Comparison of ENCODE assay signal across 14 mouse cellular contexts in the genomic region with DNA sequence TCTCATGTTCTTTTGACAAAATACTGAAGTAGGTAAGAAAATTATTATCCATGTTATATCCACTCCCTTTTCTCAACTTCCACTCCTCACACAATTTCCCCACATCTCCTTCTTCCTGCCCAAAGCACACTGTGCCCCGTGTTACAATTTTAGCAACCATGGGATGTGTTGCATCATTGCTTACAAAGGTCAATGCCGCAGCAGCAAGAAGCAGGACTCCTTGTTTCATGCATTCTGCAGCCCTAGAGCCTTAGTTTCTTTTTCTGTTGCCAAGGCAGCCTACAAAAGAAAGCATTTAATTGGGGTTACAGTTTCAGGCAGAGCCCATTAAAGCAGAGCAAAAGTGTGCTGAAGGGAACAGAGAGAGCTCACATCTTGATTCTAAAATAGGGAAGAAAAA. TPM values are rescaled to one million over a fixed set of nuclear protein-coding genes. Genes with fewer than 3 reads are reported as not detected.
DNase-seq lines count a peak whose midpoint lies in the region; ATAC-seq and TF ChIP-seq lines count a peak whose summit lies in the region.
"Had no signal": no experiment of that assay in that cellular context is flagged by ENCODE, and none has a peak within 500 bp of the region (broad histone marks: within the 10 kb centered on the region; RNA-seq: fewer than 3 reads in every experiment).

No protein-coding gene starts in this region.

- ATAC-seq in activated CD4-positive, CD25-positive, alpha-beta regulatory T cell, adult 4 months = no peak

- H3K4me3 ChIP-seq in left cerebral cortex, adult 2 months = no peak overlapping the region
- no peak overlapping the region for H3K4me3 ChIP-seq in brown adipose tissue, adult 24 weeks (ENCODE audit: insufficient read depth, low read depth, low read length)
- H3K4me3 ChIP-seq: embryonic facial prominence, embryonic 12.5 days; hindbrain, embryonic 10.5 days had no signal

- H3K4me1 ChIP-seq in brown adipose tissue, adult 24 weeks (ENCODE audit: control insufficient read depth, insufficient read depth, insufficient read length, low read length) = no peaks in the 10 kb centered on the region
- H3K4me1 ChIP-seq: embryonic facial prominence, embryonic 12.5 days; hindbrain, embryonic 10.5 days had no signal

- no peak for DNase-seq in left cerebral cortex, adult 2 months (ENCODE audit: extremely low spot score in 1 of 2, low spot score in 2 of 2)
- no peak for DNase-seq in left cerebral cortex, adult 11 months (ENCODE audit: low spot score)
- peak; percentile 30 for DNase-seq in NIH3T3 (ENCODE audit: low read depth)
- DNase-seq in adrenal gland, adult 2 months = peak; percentile 72
- no peak for DNase-seq in spleen, postnatal 4 days (ENCODE audit: low spot score in 2 of 2)
- DNase-seq: kidney, postnatal 10 days; layer of hippocampus, postnatal 36 days; retina, postnatal 1 day; thymus, postnatal 25 days had no signal

- no peak for TF ChIP-seq CTCF in left cerebral cortex, adult 2 months (IDR thresholded peaks at IDR 0.05)

- H3K27ac ChIP-seq in left cerebral cortex, adult 2 months = peak overlapping the region; percentile 19; the same call in 1 of the 2 replicates
- peak overlapping the region; percentile 82 for H3K27ac ChIP-seq in brown adipose tissue, adult 24 weeks (replicated peaks; ENCODE audit: low read depth, low read length)
- H3K27ac ChIP-seq: embryonic facial prominence, embryonic 12.5 days; hindbrain, embryonic 10.5 days; stomach, postnatal 0 days had no signal

- intact Hi-C loops in left cerebral cortex, adult 2 months (cut with DNase I) = loop anchor here (5.0 kb wide), 3 partner anchors 72 to 1152 kb away; a partner anchor contains a TSS

RNA-seq across cellular contexts. Expression of a gene that starts 24.4 kb away (rescaled TPM):
- 1 to 10 TPM; 7.8 to 8.1 TPM for total RNA-seq in left cerebral cortex, adult 2 months (2021)
- total RNA-seq in adrenal gland, adult 2 months (2021) = 10 to 100 TPM; 18.4 to 22.9 TPM
- polyA plus RNA-seq in adrenal gland, adult 2 months (2012; rRNA removed) = 10.2 and 10.9 TPM in 2 replicates
- polyA plus RNA-seq in brown adipose tissue, adult 24 weeks (2012; ENCODE audit: insufficient read depth, insufficient read length, missing spikeins) = 15.9 and 18.9 TPM in 2 replicates
- 1 to 10 TPM; 4.5 to 8.7 TPM for polyA plus RNA-seq in activated CD4-positive, CD25-positive, alpha-beta regulatory T cell, adult 4 months (2017; shearing (Covaris generic))

RNA-seq across cellular contexts. Expression of a gene that starts 40.6 kb away (rescaled TPM):
- total RNA-seq in left cerebral cortex, adult 2 months (2021) = 10 to 100 TPM; 46.6 to 47.1 TPM
- 10 to 100 TPM; 44.2 to 53.6 TPM for total RNA-seq in adrenal gland, adult 2 months (2021)
- polyA plus RNA-seq in adrenal gland, adult 2 months (2012; rRNA removed) = 4.1 and 5.4 TPM in 2 replicates
- 45.9 and 49.1 TPM in 2 replicates for polyA plus RNA-seq in brown adipose tissue, adult 24 weeks (2012; ENCODE audit: insufficient read depth, insufficient read length, missing spikeins)
- 10 to 100 TPM; 26.7 to 29.1 TPM for polyA plus RNA-seq in activated CD4-positive, CD25-positive, alpha-beta regulatory T cell, adult 4 months (2017; shearing (Covaris generic))

Comparison
In these comparisons a context has a peak if more than half of its experiments do, and no peak if none do; other contexts are left out.
1. DNase-seq: peak in NIH3T3 (single experiment) and adrenal gland, adult 2 months (single experiment); none in left cerebral cortex, adult 2 months (0 of 2), left cerebral cortex, adult 11 months (single experiment) and spleen, postnatal 4 days (0 of 2).